Mouse (Mus musculus): ENCODE results near the gene Celsr2. TPM values are rescaled to one million over a fixed set of nuclear protein-coding genes. Genes with fewer than 3 reads are reported as not detected.

Gene Celsr2
- total RNA-seq, 2 experiments from 2014 or later, result 7.4 to 7.6 TPM

DNA sequence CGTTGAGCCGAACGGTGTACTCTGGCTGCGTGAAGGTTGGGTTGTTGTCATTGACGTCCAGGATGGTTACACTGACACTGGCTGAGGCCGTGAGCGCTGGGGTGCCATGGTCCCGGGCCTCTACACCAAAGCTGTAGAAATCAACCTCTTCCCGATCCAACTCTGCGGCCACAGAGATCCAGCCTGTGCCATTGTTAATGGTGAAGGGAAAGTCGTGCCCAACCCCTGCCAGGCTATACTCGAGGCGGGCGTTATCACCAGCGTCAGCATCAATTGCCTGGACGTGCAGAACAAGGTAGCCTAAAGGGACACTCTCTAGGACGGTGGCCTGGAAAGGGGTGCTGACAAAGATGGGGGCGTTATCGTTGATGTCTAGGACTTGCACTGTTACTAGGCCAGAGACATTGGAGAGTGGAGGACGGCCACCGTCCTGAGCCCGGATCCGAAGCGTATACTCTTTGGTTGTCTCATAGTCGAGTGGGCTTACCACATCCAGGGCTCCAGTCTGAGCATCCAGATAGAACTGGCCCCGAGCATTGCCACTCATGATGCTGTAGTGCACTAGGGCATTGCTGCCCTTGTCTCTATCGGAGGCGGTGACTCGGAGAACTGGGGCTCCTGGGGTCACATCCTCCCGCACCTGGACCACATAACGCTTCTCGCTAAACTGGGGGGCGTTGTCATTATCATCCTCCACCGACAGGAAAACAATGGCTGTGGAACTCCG is 1.6 kb downstream of the Celsr2 start:
- intact Hi-C loops (cut with DNase I), result no loop called here
- no peak for DNase-seq

DNA sequence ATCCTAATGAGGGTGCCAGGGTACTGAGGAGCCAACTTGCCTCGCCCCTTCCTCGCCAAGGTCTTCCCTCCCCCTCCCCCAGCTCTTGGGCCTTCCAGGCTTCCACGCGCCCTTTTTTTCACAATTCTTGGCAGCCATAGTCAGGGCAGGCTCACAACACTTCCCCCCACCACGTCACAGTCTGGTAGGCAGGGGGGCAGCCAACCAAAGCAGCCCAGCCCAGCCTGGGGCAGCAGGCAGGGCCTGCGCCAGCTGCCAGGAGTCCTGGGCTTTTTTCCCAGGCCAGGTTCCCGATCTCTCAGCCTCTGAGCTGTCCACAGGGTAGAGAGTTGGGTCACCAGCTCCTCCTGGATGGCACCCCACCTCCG is 3.6 kb downstream of the Celsr2 start:
- DNase-seq, result peak; percentile 28 to 34
- intact Hi-C loops (cut with DNase I), result no loop called here

- no peak for DNase-seq
- intact Hi-C loops (cut with DNase I), result no loop called here
These were observed 4.2 kb downstream of the Celsr2 start for GRCm38 (mm10) chr3:108411026-108411753.

DNA sequence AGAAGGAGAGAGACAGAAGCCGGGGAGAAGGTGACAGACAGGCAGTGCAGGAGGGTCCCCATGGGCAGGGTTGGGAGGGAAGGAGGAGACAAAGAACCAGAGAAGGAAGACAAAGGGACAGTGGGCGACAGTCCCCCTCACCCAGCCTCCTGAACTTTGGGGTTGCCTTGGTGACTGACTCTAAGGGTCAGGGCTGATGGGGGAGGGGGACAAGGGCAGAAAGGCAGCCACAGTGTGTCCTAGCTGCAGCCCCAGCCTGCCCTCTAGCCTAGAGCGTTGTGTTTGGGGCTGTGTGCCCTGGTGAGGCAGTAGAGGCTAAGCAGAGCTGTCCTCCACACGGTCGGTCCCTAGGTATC is 5.0 kb downstream of the Celsr2 start:
- intact Hi-C loops (cut with DNase I), result no loop called here
- no peak for DNase-seq

GRCm38 (mm10) chr3:108409656-108410358 is 5.5 kb downstream of the Celsr2 start:
- intact Hi-C loops (cut with DNase I), result no loop called here
- no peak for DNase-seq

GRCm38 (mm10) chr3:108408517-108409008 is 6.8 kb downstream of the Celsr2 start:
- DNase-seq, result no peak
- intact Hi-C loops (cut with DNase I), result no loop called here

- intact Hi-C loops (cut with DNase I), result no loop called here
- DNase-seq, result no peak
These were observed 9.0 kb downstream of the Celsr2 start for GRCm38 (mm10) chr3:108406306-108406885.

DNA sequence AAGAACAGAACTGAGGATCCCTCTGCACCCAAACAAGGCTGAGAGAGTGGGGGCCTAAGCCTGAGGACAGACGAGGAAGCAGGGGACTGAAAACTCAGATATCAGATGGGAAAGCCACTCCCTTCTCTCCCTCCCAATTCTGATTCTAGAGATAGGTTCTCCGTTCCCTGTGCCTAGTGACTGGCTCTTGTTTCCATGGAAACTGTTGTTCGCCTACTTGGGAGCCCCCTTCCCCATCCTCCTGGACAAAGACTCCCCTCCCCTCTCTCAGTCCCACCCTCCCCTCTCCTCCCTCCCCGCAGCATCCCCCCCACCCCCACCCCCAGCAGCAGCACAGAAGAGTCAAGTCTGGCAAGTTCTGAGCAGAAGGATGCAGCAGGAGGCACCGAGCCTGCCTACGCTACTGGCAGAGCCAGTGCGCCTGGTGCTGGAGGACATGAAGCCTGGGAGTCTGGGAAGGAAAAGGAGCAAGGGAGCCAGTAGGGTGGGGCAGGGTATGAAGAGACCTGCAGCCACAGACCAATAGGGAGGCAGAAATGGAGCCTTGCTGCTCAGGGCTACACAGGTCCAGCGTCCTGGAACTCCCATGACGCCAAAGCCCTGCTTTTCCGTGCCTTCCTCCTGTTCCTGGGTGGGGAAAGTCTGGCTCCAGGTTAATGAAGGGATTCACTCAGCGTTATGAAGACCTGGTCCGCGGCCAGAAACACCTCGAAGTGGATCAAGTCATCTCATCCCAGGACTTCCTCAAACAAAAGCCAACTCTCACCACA is 9.6 kb downstream of the Celsr2 start:
- no peak for DNase-seq
- intact Hi-C loops (cut with DNase I), result no loop called here

GRCm38 (mm10) chr3:108402528-108402920 is 12.8 kb downstream of the Celsr2 start:
- no peak for DNase-seq
- intact Hi-C loops (cut with DNase I), result loop anchor here (5.0 kb wide), 2 partner anchors 55 to 370 kb away; no protein-coding TSS in a partner anchor

DNA sequence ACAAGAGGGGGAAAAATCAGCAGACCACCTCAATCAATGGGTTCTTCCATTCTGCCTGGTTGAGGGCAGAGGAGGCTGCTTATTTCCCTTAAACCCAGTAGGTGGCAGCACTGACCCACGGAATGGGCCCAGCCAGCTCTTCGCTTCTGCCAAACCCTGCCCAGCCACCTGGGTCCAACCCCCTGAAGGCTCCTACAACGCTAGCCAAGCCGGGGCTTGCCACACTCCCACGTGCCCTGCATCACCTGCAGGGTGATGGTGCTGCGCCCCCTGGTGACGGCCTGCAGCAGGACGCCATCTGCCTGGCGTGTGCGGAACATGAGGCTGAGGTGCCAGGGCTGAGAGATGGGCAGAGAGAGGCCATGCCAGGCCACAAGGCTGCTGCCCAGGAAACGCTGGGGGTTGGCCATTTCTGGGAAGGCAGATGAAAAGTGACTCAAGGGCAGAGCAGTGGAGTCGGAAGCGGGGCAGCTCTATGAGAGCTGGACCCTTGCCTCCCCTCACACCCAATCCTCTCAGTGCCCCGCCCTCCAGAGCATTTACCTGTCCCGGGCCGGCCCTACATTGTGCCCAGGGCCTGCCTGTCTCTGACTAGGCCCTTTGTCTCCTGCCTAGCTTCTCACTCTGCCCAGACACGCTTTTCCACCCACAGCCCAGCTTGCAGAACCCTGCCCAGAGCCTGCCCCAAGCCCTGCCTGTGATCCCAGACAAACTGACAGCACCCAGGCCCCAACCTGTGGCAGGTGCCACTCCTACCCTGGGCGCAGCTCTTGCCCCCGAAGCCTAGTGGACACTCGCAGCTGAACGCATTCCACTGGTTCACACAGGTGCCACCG is 13.4 kb downstream of the Celsr2 start:
- intact Hi-C loops (cut with DNase I), result loop anchor here (1.0 to 5.0 kb wide), 4 partner anchors 55 to 370 kb away; no protein-coding TSS in a partner anchor
- peak; percentile 90 to 92 for DNase-seq

- intact Hi-C loops (cut with DNase I), result loop anchor here (2.0 to 5.0 kb wide), 3 partner anchors 57 to 372 kb away; no protein-coding TSS in a partner anchor
- DNase-seq, result no peak
These were observed 14.9 kb downstream of the Celsr2 start for GRCm38 (mm10) chr3:108400442-108400841.

DNA sequence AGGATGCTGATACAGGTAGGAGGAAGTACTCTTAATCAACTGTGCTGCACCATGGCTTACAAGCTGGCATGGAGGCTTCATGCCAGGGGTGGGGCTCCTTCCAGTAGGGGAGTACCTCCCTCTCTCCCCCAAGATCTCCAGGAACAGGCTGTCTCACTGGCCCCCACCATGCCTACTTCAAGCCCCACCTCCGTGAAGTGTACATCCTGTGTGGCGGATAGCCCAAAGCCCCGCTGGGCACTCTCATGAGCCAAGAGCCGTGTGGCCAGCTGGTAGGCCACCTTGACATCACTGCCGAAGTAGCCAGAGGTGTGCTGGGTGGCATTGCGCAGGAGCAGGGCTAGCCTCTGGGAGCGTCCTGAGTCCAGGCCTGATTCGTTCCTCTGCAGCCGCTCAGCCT is 17.1 kb downstream of the Celsr2 start:
- no peak for DNase-seq

GRCm38 (mm10) chr3:108392793-108393192 is 22.6 kb downstream of the Celsr2 start:
- DNase-seq, result no peak
- intact Hi-C loops (cut with DNase I), result loop anchor here (5.0 kb wide), 1 partner anchor 230 kb away; no protein-coding TSS in a partner anchor

More for the DNA sequence above, 17.1 kb downstream of the Celsr2 start:
- intact Hi-C loops (cut with DNase I), result no loop called here

DNA sequence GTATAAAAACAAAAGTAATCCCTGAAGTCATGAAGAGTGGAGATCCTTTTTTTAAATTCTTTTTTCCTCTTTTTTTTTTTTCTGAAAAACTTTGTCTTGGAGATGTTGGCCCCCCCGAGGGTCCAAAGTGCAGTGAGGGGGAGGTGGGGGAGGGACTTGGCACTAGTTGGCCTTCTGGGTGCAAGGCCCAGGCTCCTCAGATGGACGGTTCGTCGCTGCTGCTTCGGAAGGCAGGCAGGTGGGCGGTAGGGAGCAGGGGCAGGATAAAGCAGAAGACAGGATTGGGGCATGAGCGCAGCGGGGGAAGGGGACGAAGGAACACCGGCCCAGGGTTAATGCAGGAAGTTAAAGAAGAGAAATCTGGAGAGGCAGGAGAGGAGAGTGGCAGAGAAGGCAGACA is 23.1 kb downstream of the Celsr2 start:
- DNase-seq, result no peak
- intact Hi-C loops (cut with DNase I), result loop anchor here (5.0 kb wide), 1 partner anchor 230 kb away; no protein-coding TSS in a partner anchor

DNA sequence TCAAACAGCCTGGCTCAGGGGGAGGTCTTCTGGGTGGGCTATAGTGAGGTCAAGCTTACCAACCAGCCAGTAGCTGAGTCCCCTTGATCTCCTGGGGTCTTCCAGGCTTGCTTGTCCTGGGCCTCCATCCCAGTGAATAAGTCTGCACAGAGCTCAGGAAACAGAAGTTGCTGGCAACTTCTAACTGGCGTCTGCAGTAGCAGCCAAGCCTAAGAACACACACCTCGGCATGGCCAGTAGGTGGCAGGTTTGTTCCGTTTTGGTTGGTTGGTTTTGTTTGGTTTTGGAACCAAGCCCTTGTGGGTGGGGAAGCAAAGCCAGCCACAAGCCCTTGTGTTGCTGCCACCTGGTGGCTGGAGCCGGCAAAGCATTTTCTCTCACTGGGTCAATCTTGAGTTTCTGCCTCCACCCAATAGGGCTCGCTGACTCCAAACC is 26.2 kb downstream of the Celsr2 start:
- peak; percentile 96 to 99 for DNase-seq
- intact Hi-C loops (cut with DNase I), result loop anchor here (1.0 kb wide), 1 partner anchor 107 kb away; no protein-coding TSS in a partner anchor

- intact Hi-C loops (cut with DNase I), result no loop called here
- DNase-seq, result no peak
These were observed 29.2 kb downstream of the Celsr2 start for GRCm38 (mm10) chr3:108386186-108386585.

GRCm38 (mm10) chr3:108384425-108384824 is 30.9 kb downstream of the Celsr2 start:
- intact Hi-C loops (cut with DNase I), result no loop called here
- no peak for DNase-seq

- intact Hi-C loops (cut with DNase I), result no loop called here
- DNase-seq, result peak; percentile 93 to 94
These were observed 31.6 kb downstream of the Celsr2 start, which contains the start of gene Psrc1 for GRCm38 (mm10) chr3:108383485-108384354. Gene Psrc1, plus strand, starts transcription at chr3:108383839.
